Mouse (Mus musculus): ENCODE measurements at regions not wholly inside any gene's neighbourhood (a gene's known extent, or its start where the extent isn't known, plus 50 kb on each side); places are given as distances from the start of the nearest gene placed in this dataset.
A peak's percentile ranks its signal among the peaks of the same experiment; 100 is the strongest.

DNA sequence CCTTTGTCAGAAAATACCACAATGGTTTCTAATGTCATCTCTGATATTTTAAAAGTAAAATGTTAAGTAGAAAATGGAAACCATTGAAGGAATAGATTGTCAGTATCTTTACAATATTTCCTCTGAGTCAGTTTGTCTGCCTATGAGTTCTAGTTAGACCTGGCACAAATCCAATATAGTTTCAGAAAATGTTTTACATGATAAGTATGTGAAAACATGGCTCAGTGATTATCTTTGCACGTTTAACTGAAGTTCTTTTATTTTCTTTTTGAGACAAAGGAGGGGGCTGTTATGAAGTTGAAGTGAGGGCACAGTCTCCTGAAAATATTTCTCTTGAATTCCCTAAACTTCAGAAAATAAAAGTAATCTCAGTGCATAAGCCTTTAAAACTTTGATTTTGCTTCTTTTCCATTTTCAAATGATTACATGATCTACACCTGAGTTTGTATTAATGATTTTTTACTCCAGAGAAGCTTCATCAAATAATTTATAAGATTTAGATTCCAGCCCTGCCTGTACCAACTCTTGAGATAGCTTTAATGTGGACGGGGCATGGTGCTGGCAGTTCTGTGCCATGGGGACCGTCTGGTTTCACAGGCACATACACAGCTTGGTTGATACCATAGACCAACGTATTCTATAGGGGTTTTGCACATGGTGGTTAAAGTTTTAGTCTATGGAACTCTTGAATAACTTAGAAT lies 336.5 kb downstream of the Pdha2 start:
- no peak for DNase-seq

GRCm38 (mm10) chr3:140874070-140874895 lies 337.9 kb downstream of the Pdha2 start:
- DNase-seq = no peak

- DNase-seq = no peak
Measured at GRCm38 (mm10) chr3:140872511-140872910, 339.6 kb downstream of the Pdha2 start.

- DNase-seq = no peak
Measured at GRCm38 (mm10) chr3:140871261-140871660, 340.9 kb downstream of the Pdha2 start.

GRCm38 (mm10) chr3:140840197-140840596 lies 372.0 kb downstream of the Pdha2 start:
- DNase-seq = no peak

DNA sequence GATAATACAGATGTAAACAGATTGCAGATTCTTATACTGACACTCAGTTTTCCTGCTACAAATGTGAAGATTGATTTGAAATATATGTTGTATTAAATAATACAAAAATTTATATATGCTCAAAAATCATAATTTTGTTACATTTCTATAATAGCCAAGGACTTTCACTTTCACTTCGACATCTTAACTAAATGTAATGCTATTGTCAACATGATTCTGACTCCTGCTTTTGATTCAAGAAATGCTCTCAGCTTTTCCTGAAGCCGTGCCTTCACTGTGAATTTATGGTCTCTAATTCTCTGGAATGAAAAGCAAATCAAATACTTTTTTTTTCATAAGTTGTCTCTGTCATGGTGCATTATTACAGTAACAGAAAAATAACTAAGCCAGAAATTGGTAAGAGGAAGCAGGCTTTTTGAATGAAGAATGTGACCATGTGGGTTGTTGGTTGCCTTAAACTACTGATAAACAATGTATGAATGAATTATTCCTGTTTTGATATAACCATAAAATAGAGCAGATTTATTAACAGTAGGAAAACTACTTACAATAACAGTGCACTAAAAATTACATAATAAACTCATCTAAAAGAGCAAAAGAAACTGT lies 374.1 kb downstream of the Pdha2 start:
- no peak for DNase-seq

DNA sequence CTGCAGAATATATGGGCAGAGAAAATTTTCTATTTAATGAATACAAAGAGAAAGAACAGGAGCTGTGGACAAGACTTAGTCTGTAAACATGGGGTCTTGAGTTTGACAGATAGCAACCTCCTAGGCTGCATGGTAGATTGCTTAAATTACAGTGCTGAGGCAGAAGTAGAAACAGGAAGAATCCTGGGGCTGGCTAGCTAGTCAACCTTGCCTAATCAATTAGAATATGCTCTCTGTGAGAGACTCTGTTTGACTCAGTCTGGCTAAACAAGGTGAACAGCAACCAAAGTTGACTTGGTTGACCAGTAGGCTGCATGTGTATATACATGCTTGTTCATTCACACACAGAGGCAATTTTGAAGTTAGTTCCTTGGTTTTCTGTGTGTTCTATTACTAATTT lies 390.9 kb downstream of the Pdha2 start:
- no peak for DNase-seq

DNA sequence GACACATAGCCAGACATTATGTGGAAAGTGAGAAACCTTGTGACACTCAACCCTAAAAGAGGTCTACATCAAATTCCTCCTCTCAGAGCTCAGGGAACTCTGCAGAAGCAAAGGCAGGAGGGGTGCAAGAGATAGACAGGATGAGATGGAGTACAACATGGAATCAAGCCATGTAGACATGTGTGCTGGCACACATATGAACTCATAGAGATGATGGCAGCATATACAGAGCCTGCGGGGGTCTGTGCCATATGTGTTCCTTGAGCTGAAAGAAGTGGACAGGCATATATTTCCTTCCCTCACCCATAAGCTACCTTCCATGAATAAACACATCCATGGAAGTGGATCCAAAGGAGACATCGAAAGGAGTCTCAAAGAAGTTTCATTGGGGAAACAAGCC lies 406.6 kb downstream of the Pdha2 start:
- DNase-seq = no peak

GRCm38 (mm10) chr3:140792943-140793342 lies 419.2 kb downstream of the Pdha2 start:
- DNase-seq = no peak

- no peak for DNase-seq
Measured at GRCm38 (mm10) chr3:140785700-140786099, 426.5 kb downstream of the Pdha2 start.

DNA sequence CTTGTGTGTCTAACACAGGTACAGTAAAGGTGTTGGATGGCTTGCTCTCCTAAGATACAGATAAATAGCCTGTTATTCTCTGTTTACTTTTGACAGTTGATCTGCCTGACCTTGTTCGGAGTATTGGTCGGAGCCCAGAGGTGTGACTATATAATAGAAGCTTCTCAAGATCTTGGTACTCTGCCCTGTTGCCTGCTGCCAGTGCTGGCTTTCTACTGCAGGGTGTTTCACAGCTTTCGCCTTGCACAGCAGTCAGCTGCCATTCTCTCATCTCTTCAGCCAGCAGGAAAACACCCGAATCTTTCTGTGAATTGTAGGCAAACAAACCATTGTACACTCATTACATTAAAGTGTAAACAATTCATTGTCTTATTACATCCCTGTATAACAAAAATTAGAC lies 452.1 kb downstream of the Pdha2 start:
- DNase-seq = no peak

- no peak for DNase-seq
Measured at GRCm38 (mm10) chr3:140744501-140744900, 467.7 kb downstream of the Pdha2 start.

- peak; percentile 51 for DNase-seq
Measured at GRCm38 (mm10) chr3:140740430-140740829, 471.7 kb downstream of the Pdha2 start.

DNA sequence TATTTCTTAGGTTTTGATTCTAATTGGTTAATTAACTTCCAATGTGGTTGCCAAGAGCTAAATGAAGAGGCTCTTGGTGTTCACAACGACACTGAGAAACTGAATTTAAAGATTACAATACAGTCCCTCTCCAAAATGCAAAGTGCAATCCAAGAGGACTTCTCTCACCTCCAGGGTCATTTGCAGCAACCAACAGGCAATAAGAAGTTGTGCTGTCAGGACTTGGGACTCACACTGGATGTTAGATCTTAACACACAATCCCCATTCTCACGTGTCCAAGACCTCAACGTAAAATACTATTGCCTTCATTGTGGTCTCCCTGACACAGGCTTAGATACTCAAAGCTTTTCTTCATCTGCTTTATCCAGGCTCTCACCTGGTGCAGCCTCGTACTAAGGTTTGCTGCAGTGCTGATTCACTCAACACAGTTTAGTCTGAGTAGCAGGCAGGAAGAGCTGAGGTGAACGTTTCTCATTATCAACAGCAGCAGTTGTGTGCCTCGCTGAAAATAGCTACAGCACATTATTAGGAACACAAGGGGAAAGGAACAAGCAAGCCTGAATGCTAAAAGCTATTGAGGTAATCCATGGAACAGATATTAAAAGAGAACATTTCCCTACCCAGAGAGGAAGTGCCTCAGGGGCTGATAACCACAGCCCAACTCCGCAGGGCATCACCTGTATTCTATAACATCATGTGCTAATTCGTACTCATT lies 473.3 kb downstream of the Pdha2 start:
- no peak for DNase-seq

DNA sequence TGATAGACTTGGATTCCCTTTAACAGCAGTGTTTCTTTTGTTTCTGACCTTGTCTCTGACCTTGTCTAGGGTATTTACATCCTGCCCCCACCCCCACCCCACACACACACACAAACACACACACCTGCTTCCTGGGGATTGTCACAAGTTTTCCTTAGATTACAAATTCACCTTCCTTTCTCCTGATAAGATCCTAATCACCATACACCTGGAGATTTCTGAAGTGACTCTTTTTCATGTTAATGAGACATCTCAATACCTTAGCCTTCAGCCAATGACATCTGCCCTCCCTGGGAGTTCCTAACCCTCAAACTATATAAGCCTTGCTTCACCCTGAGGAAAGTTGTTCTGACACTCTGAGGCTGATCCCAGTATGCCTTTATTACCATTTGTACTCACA lies 495.3 kb downstream of the Pdha2 start:
- DNase-seq = no peak

DNA sequence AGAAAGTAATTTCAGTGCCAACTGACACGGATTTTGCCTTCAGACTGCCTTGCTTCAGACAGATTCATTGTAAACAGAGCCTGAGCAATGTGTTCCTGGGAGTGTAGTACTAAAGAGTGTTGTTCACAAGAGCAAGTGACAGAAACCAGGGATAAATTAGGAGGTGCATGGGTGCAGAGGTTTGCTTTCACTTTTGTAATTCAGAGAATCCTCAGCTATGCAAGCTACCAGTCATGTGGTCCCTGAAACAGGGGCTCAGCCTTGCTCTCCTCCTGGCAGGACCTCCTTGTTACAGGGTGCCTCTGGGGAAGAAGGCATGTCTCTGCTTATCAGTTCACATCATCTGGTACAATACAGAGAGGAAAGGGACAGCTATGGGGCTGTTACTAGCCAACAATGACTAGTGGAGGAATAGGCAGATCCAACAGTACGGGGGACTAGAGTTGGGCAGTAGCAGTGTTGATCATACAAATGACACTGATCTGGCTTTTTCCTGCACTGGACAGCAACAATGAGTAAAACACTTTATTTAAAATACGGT lies 504.5 kb downstream of the Pdha2 start:
- peak; percentile 24 for DNase-seq

DNA sequence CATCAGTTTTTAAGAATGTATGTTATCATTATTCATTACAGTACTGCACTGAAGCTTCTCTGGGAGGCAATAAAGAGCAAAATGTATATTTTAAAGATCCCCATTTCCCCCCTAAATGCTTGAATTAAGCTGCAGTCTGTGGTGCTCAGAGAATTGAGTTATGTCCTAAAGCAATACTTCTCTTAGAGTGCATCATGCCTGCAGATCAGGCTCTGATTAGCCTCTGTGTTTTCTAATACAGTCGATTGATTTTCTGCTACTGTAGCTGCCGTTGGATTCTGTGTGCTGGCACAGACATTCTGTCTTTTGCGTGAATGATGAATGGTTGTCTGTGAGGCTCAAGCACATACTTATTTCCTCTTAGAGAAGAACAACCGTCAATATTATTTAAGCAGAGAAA lies 505.4 kb downstream of the Pdha2 start:
- DNase-seq = peak; percentile 2

- DNase-seq = peak; percentile 2
Measured at GRCm38 (mm10) chr3:140705536-140705935, 506.6 kb downstream of the Pdha2 start.

DNA sequence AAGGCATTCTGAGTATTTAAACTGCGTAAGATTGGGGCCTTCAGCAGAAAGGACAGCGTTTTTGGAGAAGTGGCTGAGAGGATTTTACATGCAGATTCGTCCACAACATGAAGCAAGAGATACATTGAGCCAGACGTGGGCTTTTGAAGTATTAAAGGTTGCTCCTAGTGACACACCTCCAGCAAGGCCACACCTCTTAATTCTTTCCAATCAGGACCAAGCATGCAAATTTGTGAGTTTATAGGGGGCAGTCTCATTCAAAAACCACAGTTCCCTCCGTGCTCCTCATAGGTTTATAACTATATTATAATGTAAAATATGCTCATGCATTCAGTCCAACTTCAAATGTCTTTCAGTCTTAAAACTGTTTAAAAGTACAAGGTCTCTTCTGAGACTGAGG lies 509.2 kb downstream of the Pdha2 start:
- DNase-seq = no peak

DNA sequence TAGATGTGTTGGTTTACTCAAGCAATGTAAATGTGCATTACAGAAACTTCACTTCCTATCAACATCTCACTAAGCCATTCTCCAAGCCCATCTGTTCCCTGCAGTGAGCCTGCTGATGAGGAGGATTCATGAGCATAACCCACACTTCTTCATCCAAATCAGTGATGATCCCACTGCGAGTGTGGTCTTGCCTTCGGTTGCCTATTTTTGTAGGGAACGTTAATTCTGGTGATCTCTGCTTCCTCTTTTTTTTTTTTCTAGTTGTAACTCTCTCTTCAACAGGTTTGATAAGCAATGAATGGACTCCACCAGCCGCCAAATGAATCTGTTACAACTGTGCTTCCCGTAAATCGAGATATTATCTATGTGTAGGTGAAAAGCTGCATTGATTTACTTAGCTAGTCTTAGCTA lies 509.9 kb downstream of the Pdha2 start:
- peak; percentile 48 for DNase-seq

GRCm38 (mm10) chr3:140697295-140697694 lies 514.9 kb downstream of the Pdha2 start:
- no peak for DNase-seq

DNA sequence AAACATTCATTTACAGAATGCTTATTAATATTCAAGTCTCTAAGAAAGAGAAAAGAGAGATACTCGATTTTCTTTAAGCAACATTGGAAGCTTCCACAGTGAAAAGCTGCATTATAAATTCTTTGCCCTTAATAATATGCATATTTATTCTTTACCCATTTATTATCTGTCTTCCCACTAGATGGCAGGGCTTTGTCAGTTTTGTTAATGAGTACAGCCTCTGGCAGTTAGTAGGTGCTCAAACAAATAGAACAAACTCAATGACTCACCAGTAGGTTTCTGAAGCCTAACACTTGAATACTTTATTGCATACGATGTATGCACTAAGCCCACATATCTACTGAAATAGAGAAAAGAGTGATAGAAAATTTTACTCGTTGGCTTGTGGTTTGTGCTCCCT lies 529.4 kb downstream of the Pdha2 start:
- DNase-seq = no peak

DNA sequence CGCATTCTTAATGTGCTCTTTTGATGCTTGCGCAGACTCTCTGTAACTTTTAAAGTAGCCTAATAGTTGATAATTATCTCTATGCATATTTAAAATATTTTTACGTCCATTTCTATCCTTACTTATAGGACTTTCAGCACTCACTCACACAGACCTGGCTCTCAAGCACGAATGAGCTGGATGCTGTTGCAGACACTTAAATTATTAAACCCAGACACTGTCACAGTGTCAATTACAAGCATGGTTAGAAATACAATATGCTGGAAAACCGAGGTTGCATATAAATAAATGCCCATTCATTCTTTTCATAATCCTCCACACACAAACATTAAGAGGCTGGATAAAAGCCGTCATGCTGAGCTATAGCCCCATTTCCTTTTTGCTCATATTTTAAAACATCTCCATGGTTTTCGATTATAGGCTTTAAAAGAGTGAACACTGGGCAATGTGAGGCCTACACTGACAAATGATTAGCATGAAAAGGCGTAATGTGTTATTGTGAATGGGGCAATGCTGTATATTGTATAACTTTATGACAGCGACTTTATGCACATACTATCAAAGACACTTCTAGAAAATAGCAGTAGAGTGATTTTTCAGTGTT lies 566.3 kb downstream of the Pdha2 start:
- DNase-seq = peak; percentile 1

Measured in retina, postnatal 1 day (tissue).